Mouse (Mus musculus) lung, postnatal 36 days (tissue): ENCODE results near the gene Gnai3.
A peak's percentile ranks its signal among the peaks of the same experiment; 100 is the strongest.

Experiments used
- DNase-seq: peaks from one replicate; pipeline ENCODE4 v3.0.0; 2022; ENCODE audit warnings: mixed read lengths

The Gnai3 gene

GRCm38 (mm10) chr3:108158383-108159037 is 12.6 kb upstream of the Gnai3 start:
- no peak for DNase-seq

- DNase-seq: no peak
Measured at GRCm38 (mm10) chr3:108154656-108155055, 8.7 kb upstream of the Gnai3 start, which contains the start of gene Gpr61. Gene Gpr61 (minus strand): TSS chr3:108154882.

GRCm38 (mm10) chr3:108152290-108152689 is 6.3 kb upstream of the Gnai3 start:
- no peak for DNase-seq

GRCm38 (mm10) chr3:108147386-108148235 is 1.7 kb upstream of the Gnai3 start:
- peak; percentile 96 for DNase-seq

GRCm38 (mm10) chr3:108146671-108147070 is 725 bp upstream of the Gnai3 start:
- no peak for DNase-seq

- no peak for DNase-seq
Measured at GRCm38 (mm10) chr3:108140786-108141185, 5.2 kb downstream of the Gnai3 start.

GRCm38 (mm10) chr3:108139113-108139512 is 6.8 kb downstream of the Gnai3 start:
- no peak for DNase-seq

- no peak for DNase-seq
Measured at GRCm38 (mm10) chr3:108134701-108135100, 11.2 kb downstream of the Gnai3 start.

- peak; percentile 36 for DNase-seq
Measured at GRCm38 (mm10) chr3:108132484-108132883, 13.5 kb downstream of the Gnai3 start.

- DNase-seq: no peak
Measured at GRCm38 (mm10) chr3:108131821-108132220, 14.1 kb downstream of the Gnai3 start.

- no peak for DNase-seq
Measured at GRCm38 (mm10) chr3:108131216-108131615, 14.7 kb downstream of the Gnai3 start.

GRCm38 (mm10) chr3:108129804-108130203 is 16.1 kb downstream of the Gnai3 start:
- DNase-seq: no peak

GRCm38 (mm10) chr3:108129367-108129766 is 16.6 kb downstream of the Gnai3 start:
- no peak for DNase-seq

GRCm38 (mm10) chr3:108128520-108128919 is 17.4 kb downstream of the Gnai3 start:
- no peak for DNase-seq

GRCm38 (mm10) chr3:108126327-108126726 is 19.6 kb downstream of the Gnai3 start:
- DNase-seq: no peak

GRCm38 (mm10) chr3:108124131-108124530 is 21.8 kb downstream of the Gnai3 start:
- DNase-seq: no peak

- no peak for DNase-seq
Measured at GRCm38 (mm10) chr3:108123242-108123641, 22.7 kb downstream of the Gnai3 start.

GRCm38 (mm10) chr3:108121101-108121500 is 24.8 kb downstream of the Gnai3 start:
- DNase-seq: no peak

GRCm38 (mm10) chr3:108117465-108117864 is 28.5 kb downstream of the Gnai3 start:
- DNase-seq: no peak

- DNase-seq: peak; percentile 68
Measured at GRCm38 (mm10) chr3:108113591-108114289, 32.2 kb downstream of the Gnai3 start.

- no peak for DNase-seq
Measured at GRCm38 (mm10) chr3:108112666-108113065, 33.3 kb downstream of the Gnai3 start.

- peak; percentile 15 for DNase-seq
Measured at GRCm38 (mm10) chr3:108112246-108112645, 33.7 kb downstream of the Gnai3 start.

- DNase-seq: no peak
Measured at GRCm38 (mm10) chr3:108111320-108111719, 34.6 kb downstream of the Gnai3 start.
